Mouse (Mus musculus) spleen, embryonic (tissue): ENCODE data around the gene Cd70.

ENCODE experiments used
- CTCF ChIA-PET: fragments of 350-600 bp; sonication (Branson Sonifier 250); formaldehyde crosslinking; loops from one replicate; lab custom pipeline; 2022; lab: Charles Lee

Cd70 gene

DNA sequence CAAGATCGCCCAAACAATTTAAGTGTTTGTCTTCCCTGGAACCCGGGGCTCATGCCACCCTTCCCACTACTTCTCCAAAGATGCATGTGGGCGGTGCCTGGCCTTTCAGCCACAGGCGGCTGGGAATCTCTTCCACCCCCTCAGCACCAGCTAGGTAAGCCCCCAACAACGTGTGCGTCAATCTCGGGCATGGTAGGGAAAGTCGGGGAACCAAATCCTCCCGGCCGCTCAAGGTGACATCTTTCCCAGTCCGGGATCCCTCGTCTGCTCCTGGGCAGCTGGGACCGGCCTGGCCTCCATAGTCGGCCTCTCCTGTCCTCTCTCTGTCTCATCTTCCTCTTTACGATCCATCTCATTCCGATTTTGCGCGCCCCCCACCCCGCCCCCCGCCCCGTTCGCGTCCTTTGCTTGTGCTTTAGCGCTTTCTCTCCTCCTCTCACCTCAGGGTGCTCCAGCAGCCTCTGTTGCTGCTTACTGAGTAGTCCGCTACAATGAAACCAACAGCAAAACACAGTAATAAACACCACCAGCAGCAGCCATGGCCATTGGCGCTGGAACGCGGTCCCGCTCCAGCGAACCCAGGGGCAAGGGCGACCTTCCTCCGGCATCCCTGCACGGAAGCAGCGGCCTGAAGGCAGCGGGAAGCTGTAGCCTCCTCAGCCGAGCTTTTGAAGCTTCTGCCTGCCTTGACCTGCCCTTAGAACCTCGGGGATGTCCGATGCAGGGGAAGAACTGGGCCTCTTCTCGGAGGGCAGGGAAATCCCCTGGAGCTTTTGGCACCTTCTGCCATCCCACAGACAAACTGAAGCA is at the start of gene Cd70:
Gene Cd70, minus strand, starts transcription at position 784 of the 810 bp plus-strand sequence.
- CTCF ChIA-PET = interaction anchor here (0.5 kb wide), 1 partner anchor 12 kb away, joined by 3 read pairs; no protein-coding TSS in a partner anchor

DNA sequence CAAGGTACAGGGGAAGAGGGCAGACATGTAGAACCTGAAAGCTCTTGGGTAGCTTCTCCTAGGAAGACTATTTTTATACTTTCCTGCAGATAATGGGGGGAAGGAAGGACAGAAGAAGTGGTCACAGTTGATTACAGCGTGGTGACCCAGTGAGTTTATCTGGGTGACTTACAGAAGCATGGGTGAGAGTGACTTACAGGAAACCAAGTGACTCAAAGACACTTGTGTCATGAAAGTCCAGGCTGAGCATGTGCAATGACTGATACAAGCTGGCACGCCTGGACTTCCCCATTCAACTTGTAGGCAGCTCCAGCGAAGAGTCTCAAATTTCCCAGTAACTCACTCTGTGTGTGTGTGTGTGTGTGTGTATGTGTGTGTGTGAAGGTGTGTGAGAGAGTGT is 48.7 kb upstream of the Cd70 start:
- CTCF ChIA-PET = no interaction called here

GRCm38 (mm10) chr17:57195326-57196010 is 45.9 kb upstream of the Cd70 start:
- CTCF ChIA-PET = interaction anchor here (0.6 kb wide), 1 partner anchor 58 kb away, joined by 3 read pairs; no protein-coding TSS in a partner anchor

- CTCF ChIA-PET = interaction anchor here (0.6 kb wide), 2 partner anchors 14 to 58 kb away, joined by 3 to 8 read pairs; no protein-coding TSS in a partner anchor
Measured at GRCm38 (mm10) chr17:57194771-57195170, 45.2 kb upstream of the Cd70 start.

DNA sequence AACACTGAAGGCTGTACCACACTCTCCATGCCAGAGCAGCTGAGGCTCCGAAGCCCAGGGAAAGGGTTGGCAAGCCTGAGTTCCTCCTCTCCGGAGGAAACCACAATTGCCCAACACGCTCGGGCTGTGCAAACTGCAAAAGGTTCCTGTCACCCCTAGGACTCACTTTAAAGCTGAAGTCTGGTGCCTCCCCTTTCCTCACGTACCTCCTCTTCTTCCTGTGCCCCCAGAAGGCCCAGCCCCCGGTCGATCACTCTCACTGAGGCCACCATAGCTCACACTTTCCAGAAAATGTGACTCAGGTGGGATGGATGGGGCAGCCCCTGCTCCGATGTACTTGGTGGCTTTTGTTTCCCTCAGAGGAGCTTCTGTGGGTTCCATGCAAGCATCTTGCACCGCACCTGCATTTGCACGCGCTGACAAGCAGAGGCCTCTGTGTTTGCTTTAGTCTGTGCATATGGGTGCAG is 44.5 kb upstream of the Cd70 start, which contains the start of gene Tnfsf14:
Gene Tnfsf14, minus strand, starts transcription at position 137 of the 467 bp plus-strand sequence.
- CTCF ChIA-PET = no interaction called here

DNA sequence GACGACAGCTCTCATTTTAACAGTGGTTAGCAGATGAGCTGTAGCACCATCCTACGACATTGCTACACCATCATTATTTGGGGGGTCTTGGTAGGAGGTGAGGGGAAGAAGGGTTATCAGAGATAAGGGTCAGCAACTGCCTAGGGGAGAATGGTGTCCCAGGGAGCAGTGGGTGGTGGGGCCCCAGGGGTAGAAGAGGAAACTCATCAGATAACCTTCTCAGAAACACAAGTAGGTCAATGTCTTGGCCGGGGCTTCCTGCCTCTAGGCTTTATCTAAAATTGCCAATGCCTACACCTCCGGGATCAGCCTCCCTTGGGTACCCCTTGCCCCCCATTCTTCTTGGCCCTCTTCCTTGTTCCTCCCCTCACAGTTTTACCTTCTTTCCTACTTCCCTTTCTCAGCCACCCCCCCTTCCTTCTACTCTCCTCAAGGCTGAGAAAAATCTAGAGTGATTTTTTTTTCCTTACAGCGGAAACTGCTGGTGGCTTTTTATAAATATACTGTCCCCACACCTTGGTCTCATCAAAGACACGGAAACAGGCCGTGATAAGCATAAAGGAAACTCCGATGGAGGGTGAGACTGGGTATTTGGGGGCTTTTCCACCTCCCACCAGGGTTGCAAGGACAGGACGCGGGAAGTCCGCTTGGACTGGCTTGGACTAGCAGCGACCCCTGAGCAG is 39.1 kb upstream of the Cd70 start:
- CTCF ChIA-PET = no interaction called here

- CTCF ChIA-PET = interaction anchor here (0.7 kb wide), 1 partner anchor 375 kb away, joined by 4 read pairs; no protein-coding TSS in a partner anchor
Measured at GRCm38 (mm10) chr17:57185641-57186040, 36.1 kb upstream of the Cd70 start.

- CTCF ChIA-PET = no interaction called here
Measured at GRCm38 (mm10) chr17:57182871-57183270, 33.3 kb upstream of the Cd70 start.

DNA sequence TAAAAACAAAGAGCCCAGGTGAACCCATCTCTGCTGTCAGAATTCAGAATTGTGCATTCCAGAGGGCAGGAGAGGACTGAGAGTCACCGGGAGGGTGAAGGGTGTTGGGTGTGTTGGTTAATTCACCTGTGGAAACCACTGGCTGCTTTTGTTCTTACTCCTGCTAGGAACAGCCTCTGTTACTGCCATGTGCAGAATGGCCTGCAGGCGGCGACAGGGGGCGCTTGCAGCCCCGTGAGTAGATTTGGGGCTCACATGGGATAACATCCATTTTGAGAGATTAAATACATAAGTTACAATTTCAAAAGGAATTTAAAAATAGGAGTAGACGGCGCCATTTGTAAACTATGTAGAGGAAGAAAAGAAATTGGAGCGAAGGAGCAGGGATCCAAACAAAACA is 30.8 kb upstream of the Cd70 start:
- CTCF ChIA-PET = no interaction called here

DNA sequence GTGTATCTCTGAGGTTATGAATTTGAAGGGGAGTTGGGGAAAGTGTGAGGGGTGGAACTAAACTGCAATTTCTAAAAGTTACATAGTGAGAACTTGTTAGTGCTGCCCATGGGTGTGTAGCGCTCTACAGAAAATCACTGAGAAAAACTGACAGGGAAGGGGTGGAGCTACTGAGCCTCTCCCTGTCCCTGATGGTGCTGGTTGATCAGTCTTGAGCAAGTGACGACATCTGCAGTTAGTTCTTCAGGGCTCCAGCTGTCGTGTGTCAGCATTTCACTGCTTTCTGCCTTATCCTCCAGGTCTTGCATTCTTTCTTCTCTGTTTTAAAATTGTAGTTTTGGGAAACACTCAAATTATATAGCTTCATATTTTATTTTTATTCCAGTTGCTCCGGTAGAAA is 23.8 kb upstream of the Cd70 start:
- CTCF ChIA-PET = interaction anchor here (0.6 kb wide), 1 partner anchor 306 kb away, joined by 3 read pairs; no protein-coding TSS in a partner anchor

- CTCF ChIA-PET = no interaction called here
Measured at GRCm38 (mm10) chr17:57172378-57172777, 22.8 kb upstream of the Cd70 start.

GRCm38 (mm10) chr17:57170616-57171260 is 21.2 kb upstream of the Cd70 start:
- CTCF ChIA-PET = interaction anchor here (0.6 to 1.2 kb wide), 2 partner anchors 19 to 20 kb away, joined by 3 to 4 read pairs; no protein-coding TSS in a partner anchor

DNA sequence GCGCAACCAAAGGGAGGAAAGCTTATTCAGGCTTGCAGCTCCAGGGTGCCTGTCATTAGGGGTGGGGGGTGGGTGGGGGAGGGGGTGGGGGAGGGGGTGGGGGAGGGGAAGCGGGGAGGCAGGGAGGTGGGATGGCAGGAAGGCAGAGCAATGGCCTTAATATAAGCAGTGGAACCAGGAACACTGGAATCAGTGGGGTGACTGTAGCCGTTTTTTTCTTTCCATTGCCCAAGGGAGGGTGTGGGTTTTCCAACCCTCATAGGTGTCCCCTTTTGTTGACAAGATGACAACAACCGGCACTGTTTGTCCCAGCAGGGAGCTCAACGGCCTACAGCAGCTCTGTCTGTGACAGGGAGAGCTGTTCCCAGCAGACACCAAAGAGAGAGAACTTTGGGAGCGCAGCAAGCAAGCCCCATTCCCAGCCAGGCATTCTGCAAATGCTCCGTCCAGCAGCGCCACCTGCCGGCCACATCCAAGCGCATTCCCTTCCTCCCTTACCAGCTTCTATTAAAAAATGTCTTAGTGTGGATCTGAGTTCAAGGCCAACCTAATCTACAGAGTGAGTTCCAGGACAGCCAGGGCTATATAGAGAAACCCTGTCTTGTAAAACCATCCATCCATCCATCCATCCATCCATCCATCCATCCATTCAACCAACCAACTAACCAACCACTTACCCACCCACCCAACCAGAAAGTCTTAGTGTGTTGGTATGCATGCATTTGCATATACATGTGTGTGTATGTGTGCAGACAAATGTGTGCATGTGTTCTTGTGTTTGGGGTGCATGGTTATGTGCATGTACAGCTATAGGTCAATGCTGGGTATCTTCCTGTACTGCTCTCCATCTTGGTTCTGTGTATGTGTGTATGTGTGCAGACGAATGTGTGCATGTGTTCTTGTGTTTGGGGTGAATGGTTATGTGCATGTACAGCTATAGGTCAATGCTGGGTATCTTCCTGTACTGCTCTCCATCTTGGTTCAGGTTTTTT is 17.5 kb upstream of the Cd70 start:
- CTCF ChIA-PET = interaction anchor here (0.6 to 1.2 kb wide), 5 partner anchors 63 to 501 kb away, joined by 3 to 10 read pairs (median 4); no protein-coding TSS in a partner anchor

DNA sequence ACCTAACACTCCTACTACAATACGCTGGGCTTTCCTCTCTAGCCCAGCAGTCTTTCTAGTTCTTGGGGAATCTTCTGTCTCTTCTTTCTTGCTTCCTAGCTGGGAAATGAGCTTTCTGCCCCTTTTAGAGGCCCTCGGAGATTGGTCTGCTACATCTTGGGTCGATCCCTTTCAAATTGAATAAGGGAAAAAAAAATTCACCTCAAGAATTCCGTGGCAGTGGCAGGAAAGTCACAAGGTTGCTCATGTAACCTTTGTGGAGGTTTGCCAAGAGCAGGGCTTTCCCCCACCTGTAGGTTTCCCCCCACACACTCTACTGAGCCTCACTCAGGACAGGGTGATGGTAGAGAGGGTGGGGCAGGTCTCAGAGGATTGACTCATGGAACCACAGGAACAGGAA is 4.2 kb upstream of the Cd70 start:
- CTCF ChIA-PET = no interaction called here

DNA sequence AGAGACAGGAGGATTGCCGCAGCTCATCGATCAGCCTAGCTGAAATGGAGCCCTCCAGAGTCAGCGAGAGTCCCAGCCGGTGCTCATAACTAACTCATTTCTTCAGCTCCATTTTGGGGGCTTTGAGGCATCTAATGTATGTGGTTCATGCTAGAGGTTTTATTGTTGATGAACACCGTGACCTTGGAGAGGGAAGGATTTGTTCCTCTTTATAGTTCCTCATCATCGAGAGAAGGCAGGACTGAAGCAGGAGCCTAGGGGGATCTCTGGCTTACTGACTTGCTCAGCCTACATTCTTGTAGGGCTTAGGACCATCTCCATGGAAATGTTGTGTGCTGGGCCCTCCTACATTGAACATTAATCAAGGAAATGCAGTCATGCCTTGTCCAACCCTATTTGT is 3.4 kb upstream of the Cd70 start:
- CTCF ChIA-PET = no interaction called here

- CTCF ChIA-PET = no interaction called here
Measured at GRCm38 (mm10) chr17:57148343-57148742, 1.2 kb downstream of the Cd70 start.

DNA sequence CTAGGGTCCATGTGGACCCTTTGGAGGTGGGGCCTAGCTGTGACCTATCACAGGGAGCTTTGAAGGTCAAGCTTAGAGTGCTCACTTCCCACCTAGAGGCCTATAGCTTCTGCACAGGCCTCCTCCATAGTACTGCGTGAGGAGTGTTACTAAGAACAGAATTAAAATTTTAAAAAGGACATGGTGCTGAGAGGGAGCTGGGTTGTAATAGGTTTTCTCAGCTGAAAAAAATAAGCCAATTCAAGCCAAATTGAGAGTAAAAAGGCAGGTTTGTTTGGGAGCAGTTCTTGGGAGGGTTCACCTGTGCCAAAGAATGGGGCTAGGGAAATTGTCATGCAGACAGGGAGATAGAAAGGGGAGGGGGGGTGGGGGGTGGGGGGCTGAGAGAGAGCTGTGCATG is 4.5 kb downstream of the Cd70 start:
- CTCF ChIA-PET = no interaction called here

DNA sequence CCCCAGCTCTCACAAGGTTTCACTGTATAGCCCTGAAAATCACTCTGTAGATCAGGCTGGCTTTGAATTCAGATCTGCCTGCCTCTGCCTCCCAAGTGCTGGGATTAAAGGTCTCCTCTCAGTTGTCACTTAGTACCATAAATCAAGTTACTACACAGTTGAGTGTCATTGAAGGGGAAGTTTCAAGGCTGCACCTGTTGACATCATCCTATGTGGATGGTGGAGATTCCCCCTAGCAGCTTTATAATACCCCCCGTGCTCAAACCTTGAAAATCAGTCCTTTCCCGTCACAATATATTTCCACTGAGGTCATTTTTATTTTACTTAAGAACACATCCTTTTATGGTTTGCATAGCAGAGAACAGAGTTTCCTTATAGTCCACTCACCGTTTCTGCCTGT is 5.9 kb downstream of the Cd70 start:
- CTCF ChIA-PET = interaction anchor here (0.6 kb wide), 1 partner anchor 843 kb away, joined by 7 read pairs; no protein-coding TSS in a partner anchor

GRCm38 (mm10) chr17:57139708-57140107 is 9.9 kb downstream of the Cd70 start:
- CTCF ChIA-PET = interaction anchor here (0.6 kb wide), 1 partner anchor 79 kb away, joined by 3 read pairs; no protein-coding TSS in a partner anchor

GRCm38 (mm10) chr17:57138676-57139075 is 10.9 kb downstream of the Cd70 start:
- CTCF ChIA-PET = no interaction called here
